Mouse (Mus musculus) embryonic facial prominence, embryonic 14.5 days (tissue): ENCODE results near the gene Mpdu1. TPM values are rescaled to one million over a fixed set of nuclear protein-coding genes. Genes with fewer than 3 reads are reported as not detected.
A peak's percentile ranks its signal among the peaks of the same experiment; 100 is the strongest.

Source experiments
- ATAC-seq: fragments of 200-750 bp; cut with Nextera tagmentation; 2 replicates; pipeline ENCODE4 v1.8.0; 2017; ENCODE audit warnings: low read depth, moderate number of reproducible peaks, moderate TSS enrichment
- DNase-seq: peaks from one replicate; pipeline ENCODE4 v3.0.0-alpha.2; 2015; ENCODE audit warnings: low spot score
- H3K27ac ChIP-seq: fragments of 300-500 bp; sonication (generic); replicated peaks from 2 replicates; pipeline ENCODE4 v1.5.1; 2014; ENCODE audit warnings: low read depth, mild to moderate bottlenecking, low read length, moderate library complexity
- H3K27me3 ChIP-seq: fragments of 300-500 bp; sonication (generic); replicated peaks from 2 replicates; pipeline ENCODE4 v1.6.1; 2014; ENCODE audit warnings: low read length; ENCODE audit not compliant: control insufficient read depth, insufficient read depth
- H3K36me3 ChIP-seq: fragments of 300-500 bp; sonication (generic); 2 replicates; pipeline ENCODE4 v1.6.1; 2014; ENCODE audit warnings: low read length, mixed read lengths; ENCODE audit not compliant: control insufficient read depth, insufficient read depth
- H3K4me1 ChIP-seq: fragments of 300-500 bp; sonication (generic); 2 replicates; pipeline ENCODE4 v1.6.1; 2014; ENCODE audit warnings: antibody characterized with exemption, low read length; ENCODE audit not compliant: control insufficient read depth, insufficient read depth
- H3K4me2 ChIP-seq: fragments of 300-500 bp; sonication (generic); 2 replicates; pipeline ENCODE4 v1.6.1; 2014; ENCODE audit warnings: low read depth, mild to moderate bottlenecking, low read length, moderate library complexity, mixed read lengths
- H3K4me3 ChIP-seq: fragments of 300-500 bp; sonication (generic); 2 replicates; pipeline ENCODE4 v1.5.1; 2014; ENCODE audit warnings: low read depth, mild to moderate bottlenecking, low read length
- H3K9ac ChIP-seq: fragments of 300-500 bp; sonication (generic); 2 replicates; pipeline ENCODE4 v1.6.1; 2014; ENCODE audit warnings: low read depth, mild to moderate bottlenecking, low read length, moderate library complexity, mixed read lengths
- H3K9me3 ChIP-seq: fragments of 300-500 bp; sonication (generic); 2 replicates; pipeline ENCODE4 v1.6.1; 2016; ENCODE audit warnings: low read length; ENCODE audit not compliant: control insufficient read depth
- WGBS: fragments of 180-500 bp; shearing (Covaris S2); extraction: QIAGEN DNeasy Blood & Tissue Kit; methylation state at CpG from one replicate; pipeline ENCODE4 v1.1.7; 2014; 5-methylcytosine and 5-hydroxymethylcytosine counted together
- polyA plus RNA-seq: library from polyadenylated mRNA; unstranded; fragments of >200 nt; fragmentation: Nextera tagmentation; extraction: Ambion mirVana; gene quantifications from 2 replicates; pipeline ENCODE4 v1.2.1, GENCODE M21; 2014

The Mpdu1 gene
- polyA plus RNA-seq: 29.1 and 33.6 TPM in 2 replicates

GRCm38 (mm10) chr11:69662213-69662966 is at the start of gene Mpdu1:
TSS of gene Mpdu1 (minus strand) at chr11:69662642.
- Histone ChIP-seq H3K27me3 (no peaks in the 10 kb centered on the region), H3K27ac (peak within 1 kb of the TSS; percentile 93), H3K36me3 (peaks cover 60% of the 10 kb centered on the region), H3K4me1 (peaks cover 7% of the 10 kb centered on the region), H3K9ac (peak within 1 kb of the TSS; percentile 75), H3K9me3 (no peaks in the 10 kb centered on the region), H3K4me2 (peak within 1 kb of the TSS; percentile 56), H3K4me3 (peak within 1 kb of the TSS; percentile 57)
- DNase-seq (peak; percentile 99), ATAC-seq (peak; percentile 95)
- WGBS: under 1% methylated on average over 48 of the region's 48 CpGs

GRCm38 (mm10) chr11:69711082-69711481 is 48.6 kb upstream of the Mpdu1 start:
- peaks cover 3% of the 10 kb centered on the region; the same call in 1 of the 2 replicates for H3K9me3 ChIP-seq
- H3K4me2 ChIP-seq: no peak overlapping the region
- no peak overlapping the region for H3K4me3 ChIP-seq
- H3K36me3 ChIP-seq: no peaks in the 10 kb centered on the region
- no peak overlapping the region for H3K9ac ChIP-seq
- H3K27me3 ChIP-seq: no peaks in the 10 kb centered on the region
- 0 out of 2 replicates have a peak, but pooled peaks cover 3% of the 10 kb centered on the region for H3K4me1 ChIP-seq
- no peak for ATAC-seq
- no peak for DNase-seq
- H3K27ac ChIP-seq: no peak overlapping the region
- 73% methylated on average over 2 of the region's 2 CpGs for WGBS

GRCm38 (mm10) chr11:69710470-69710869 is 48.0 kb upstream of the Mpdu1 start:
- ATAC-seq (no peak), DNase-seq (no peak)
- H3K9me3 ChIP-seq: peaks cover 2% of the 10 kb centered on the region; the same call in 1 of the 2 replicates
- 75% methylated on average over 3 of the region's 3 CpGs for WGBS
- no peaks in the 10 kb centered on the region for H3K4me1 ChIP-seq
- H3K4me2 ChIP-seq: no peak overlapping the region
- H3K27me3 ChIP-seq: no peaks in the 10 kb centered on the region
- no peak overlapping the region for H3K27ac ChIP-seq
- H3K36me3 ChIP-seq: no peaks in the 10 kb centered on the region
- H3K4me3 ChIP-seq: no peak overlapping the region
- H3K9ac ChIP-seq: no peak overlapping the region

GRCm38 (mm10) chr11:69709554-69710446 is 47.4 kb upstream of the Mpdu1 start:
- 43% methylated on average over 11 of the region's 11 CpGs for WGBS
- DNase-seq (peak; percentile 46), ATAC-seq (no peak)
- H3K4me1 ChIP-seq: no peaks in the 10 kb centered on the region
- no peak overlapping the region for H3K4me2 ChIP-seq
- no peaks in the 10 kb centered on the region for H3K36me3 ChIP-seq
- no peaks in the 10 kb centered on the region for H3K9me3 ChIP-seq
- H3K27ac ChIP-seq: peak overlapping the region; percentile 70
- H3K9ac ChIP-seq: peak overlapping the region; percentile 15; the same call in 1 of the 2 replicates
- H3K27me3 ChIP-seq: no peaks in the 10 kb centered on the region
- H3K4me3 ChIP-seq: no peak overlapping the region

GRCm38 (mm10) chr11:69708614-69709265 is 46.3 kb upstream of the Mpdu1 start:
- Histone ChIP-seq H3K4me2 (no peak overlapping the region), H3K27ac (no peak overlapping the region), H3K4me1 (no peaks in the 10 kb centered on the region), H3K27me3 (no peaks in the 10 kb centered on the region), H3K9me3 (no peaks in the 10 kb centered on the region), H3K9ac (no peak overlapping the region), H3K4me3 (no peak overlapping the region), H3K36me3 (no peaks in the 10 kb centered on the region)
- WGBS: 75% methylated on average over 3 of the region's 3 CpGs
- ATAC-seq (no peak), DNase-seq (no peak)

GRCm38 (mm10) chr11:69707873-69708381 is 45.5 kb upstream of the Mpdu1 start:
- no peak overlapping the region for H3K27ac ChIP-seq
- no peaks in the 10 kb centered on the region for H3K27me3 ChIP-seq
- 87% methylated on average over 4 of the region's 4 CpGs for WGBS
- H3K9me3 ChIP-seq: no peaks in the 10 kb centered on the region
- no peak overlapping the region for H3K4me2 ChIP-seq
- DNase-seq (no peak), ATAC-seq (no peak)
- H3K4me3 ChIP-seq: no peak overlapping the region
- H3K9ac ChIP-seq: no peak overlapping the region
- H3K4me1 ChIP-seq: no peaks in the 10 kb centered on the region
- no peaks in the 10 kb centered on the region for H3K36me3 ChIP-seq

- Histone ChIP-seq H3K4me1 (no peaks in the 10 kb centered on the region), H3K4me2 (no peak overlapping the region), H3K4me3 (no peak overlapping the region), H3K36me3 (no peaks in the 10 kb centered on the region), H3K27ac (no peak overlapping the region; the same call in 1 of the 2 replicates), H3K27me3 (no peaks in the 10 kb centered on the region), H3K9me3 (no peaks in the 10 kb centered on the region), H3K9ac (no peak overlapping the region)
- ATAC-seq: no peak
- WGBS: 80% methylated on average over 4 of the region's 4 CpGs
- DNase-seq: no peak
Observed at GRCm38 (mm10) chr11:69707480-69707847, 45.0 kb upstream of the Mpdu1 start.

GRCm38 (mm10) chr11:69706775-69707479 is 44.5 kb upstream of the Mpdu1 start:
- Histone ChIP-seq H3K9ac (no peak overlapping the region), H3K4me1 (no peaks in the 10 kb centered on the region), H3K36me3 (no peaks in the 10 kb centered on the region), H3K27me3 (no peaks in the 10 kb centered on the region), H3K4me3 (no peak overlapping the region), H3K9me3 (no peaks in the 10 kb centered on the region), H3K27ac (no peak overlapping the region; the same call in 1 of the 2 replicates), H3K4me2 (no peak overlapping the region)
- ATAC-seq (no peak), DNase-seq (no peak)
- 44% methylated on average over 6 of the region's 6 CpGs for WGBS
